Mouse (Mus musculus) megakaryocyte-erythroid progenitor cell, adult 5 weeks (primary cell): Measurements from ENCODE around the gene Clca2. TPM values are rescaled to one million over a fixed set of nuclear protein-coding genes. Genes with fewer than 3 reads are reported as not detected.

Source experiments
- polyA plus RNA-seq: library from polyadenylated mRNA; stranded (reverse); fragments of >175 nt; gene quantifications from 2 replicates; pipeline ENCODE4 v1.2.3, GENCODE M21; 2012

Gene Clca2
- not detected in 2 replicates for polyA plus RNA-seq

DNA sequence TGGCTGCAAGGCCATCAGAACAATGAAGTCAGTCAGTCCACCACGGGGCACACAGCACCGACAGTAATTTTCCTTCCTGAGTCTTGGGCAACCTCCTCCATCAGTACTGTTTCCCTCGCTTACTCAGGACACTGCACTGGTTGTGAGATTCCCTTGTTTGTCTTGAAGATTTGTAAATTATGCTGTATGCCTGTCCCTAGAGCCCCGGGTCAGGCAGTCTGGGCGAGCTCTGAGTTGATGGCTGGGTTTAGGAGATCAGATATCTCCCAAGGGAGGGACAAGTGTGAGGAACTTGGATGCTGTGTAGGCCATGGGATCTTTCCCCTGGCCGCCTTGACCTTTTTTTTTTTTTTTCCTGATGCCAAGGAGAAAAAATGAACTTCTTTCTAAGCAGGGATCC lies at the start of gene Clca2:
Clca2 (minus strand) TSS at position 153 of the 400 bp plus-strand sequence.

DNA sequence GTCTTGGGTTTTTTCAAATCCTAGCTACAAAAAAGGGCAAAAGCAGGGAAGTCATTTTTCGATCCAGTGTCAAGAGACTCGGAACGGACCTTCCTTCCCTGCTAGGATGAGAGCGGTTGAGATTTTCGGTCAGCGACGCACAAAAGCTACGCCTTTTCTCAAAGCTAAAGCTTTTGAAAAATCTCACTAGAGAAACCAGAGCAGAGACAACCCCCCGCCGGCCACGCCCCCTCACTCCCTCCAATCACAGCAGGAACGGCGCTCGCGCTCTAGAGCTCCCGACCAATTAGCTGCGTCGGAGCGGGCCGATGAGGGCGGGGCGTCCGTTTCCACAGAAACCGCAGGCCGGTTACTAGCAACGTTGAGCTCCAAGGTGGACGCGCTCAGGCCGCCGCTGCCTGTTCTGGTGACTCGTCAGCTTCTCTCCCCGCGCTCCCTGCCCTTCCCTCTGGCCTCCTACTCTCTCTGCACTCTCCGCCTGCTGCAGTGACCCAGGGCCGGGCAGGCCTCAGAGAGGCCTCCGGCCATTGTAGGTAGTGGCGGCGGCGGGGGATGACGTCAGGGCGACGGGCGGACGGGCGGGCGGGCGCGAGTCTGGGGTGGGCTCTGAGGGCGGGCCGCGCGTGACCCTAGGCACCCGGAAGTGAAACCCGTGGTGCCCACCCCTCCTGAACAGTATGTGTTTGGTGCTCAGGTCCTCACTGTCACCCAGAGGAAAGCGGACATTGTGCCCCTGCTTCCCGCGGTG lies 19.2 kb upstream of the Clca2 start, which contains the start of gene Odf2l:
Odf2l (plus strand) TSS at position 335 of the 748 bp plus-strand sequence.

DNA sequence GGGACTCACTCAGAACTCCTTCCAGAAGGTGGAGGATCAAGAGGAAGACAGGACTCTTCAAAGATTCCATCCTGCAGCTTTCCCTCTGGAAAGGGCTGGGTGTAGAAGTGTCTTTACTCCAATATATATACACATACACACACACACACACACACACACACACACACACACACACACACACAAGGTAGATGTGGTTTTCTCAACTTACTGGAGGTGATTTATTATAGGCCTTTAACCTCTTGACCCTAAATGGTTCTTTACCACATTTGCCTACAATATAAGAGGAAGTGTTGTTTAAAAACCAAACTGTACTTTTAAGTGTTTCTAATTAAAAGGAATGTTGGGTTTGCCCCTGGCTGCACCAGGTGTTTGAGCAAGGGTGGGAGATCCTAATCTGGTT lies 66.6 kb downstream of the Clca2 start, which contains the start of gene Clca1:
Clca1 (minus strand) TSS at position 101 of the 400 bp plus-strand sequence.

Other genes with a start within 250 kb of the Clca2 start
- not detected in 2 replicates for gene Clca4b, start 166.9 kb downstream of the Clca2 start, polyA plus RNA-seq
- not detected in 2 replicates for gene Clca4a, start 124.4 kb downstream of the Clca2 start, polyA plus RNA-seq
- not detected in 2 replicates for gene Clca1, start 66.7 kb downstream of the Clca2 start, polyA plus RNA-seq
- 1.5 and 1.7 TPM in 2 replicates for gene Odf2l, start 19.1 kb upstream of the Clca2 start, polyA plus RNA-seq
- gene Col24a1, start 193.0 kb upstream of the Clca2 start, polyA plus RNA-seq, result not detected in 2 replicates